Mouse (Mus musculus) kidney, postnatal 0 days (tissue): Measurements from ENCODE around the gene Rusc1. TPM values are rescaled to one million over a fixed set of nuclear protein-coding genes. Genes with fewer than 3 reads are reported as not detected.

ENCODE experiments used
- ATAC-seq: fragments of 200-750 bp; cut with Nextera tagmentation; replicated peaks from 2 replicates; pipeline ENCODE4 v1.8.0; 2017; ENCODE audit warnings: low read depth, moderate number of reproducible peaks, moderate TSS enrichment, moderate library complexity; ENCODE audit not compliant: low FRiP score
- DNase-seq: peaks from one replicate; pipeline ENCODE4 v3.0.0-alpha.2; 2016; ENCODE audit warnings: low spot score
- H3K27ac ChIP-seq: fragments of 300-500 bp; sonication (generic); 2 replicates; pipeline ENCODE4 v1.5.1; 2014; ENCODE audit warnings: mild to moderate bottlenecking
- H3K27me3 ChIP-seq: fragments of 300-500 bp; sonication (generic); 2 replicates; pipeline ENCODE4 v1.6.1; 2014; ENCODE audit warnings: low read length, mixed read lengths; ENCODE audit not compliant: insufficient read depth
- H3K36me3 ChIP-seq: fragments of 300-500 bp; sonication (generic); 2 replicates; pipeline ENCODE4 v1.6.1; 2014; ENCODE audit warnings: low read length, mixed read lengths; ENCODE audit not compliant: insufficient read depth
- H3K4me1 ChIP-seq: fragments of 300-500 bp; sonication (generic); replicated peaks from 2 replicates; pipeline ENCODE4 v1.6.1; 2014; ENCODE audit warnings: antibody characterized with exemption, low read length, mixed read lengths; ENCODE audit not compliant: insufficient read depth
- H3K4me2 ChIP-seq: fragments of 300-500 bp; sonication (generic); 2 replicates; pipeline ENCODE4 v1.6.1; 2014; ENCODE audit warnings: mild to moderate bottlenecking, low read length, moderate library complexity, mixed read lengths
- H3K4me3 ChIP-seq: fragments of 300-500 bp; sonication (generic); replicated peaks from 2 replicates; pipeline ENCODE4 v1.5.1; 2014; ENCODE audit warnings: low read depth, low read length
- H3K9ac ChIP-seq: fragments of 300-500 bp; sonication (generic); 2 replicates; pipeline ENCODE4 v1.6.1; 2014; ENCODE audit warnings: low read depth, low read length
- H3K9me3 ChIP-seq: fragments of 300-500 bp; sonication (generic); replicated peaks from 2 replicates; pipeline ENCODE4 v1.6.1; 2016; ENCODE audit warnings: low read length, inconsistent platforms, mixed read lengths
- CTCF ChIP-seq: IDR thresholded peaks from 2 replicates; pipeline ENCODE4 v1.5.1; 2016; ENCODE audit warnings: antibody characterized with exemption, low read depth, mild to moderate bottlenecking, moderate library complexity
- WGBS: fragments of 180-500 bp; shearing (Covaris S2); extraction: QIAGEN DNeasy Blood & Tissue Kit; methylation state at CpG from one replicate; pipeline ENCODE4 v1.1.7; 2014; 5-methylcytosine and 5-hydroxymethylcytosine counted together
- polyA plus RNA-seq: library from polyadenylated mRNA; unstranded; fragments of >200 nt; fragmentation: Nextera tagmentation; extraction: Ambion mirVana; gene quantifications from 2 replicates; pipeline ENCODE4 v1.2.1, GENCODE M21; 2015

Gene Rusc1
- polyA plus RNA-seq, 1 experiment from 2014 or later = 19.8 TPM

- WGBS = under 1% methylated on average over 19 of the region's 19 CpGs
- Histone ChIP-seq H3K4me2 (peak overlapping the region; percentile 86), H3K4me1 (peaks cover 4% of the 10 kb centered on the region; the same call in 1 of the 2 replicates), H3K36me3 (peaks cover 13% of the 10 kb centered on the region; the same call in 1 of the 2 replicates), H3K27me3 (no peaks in the 10 kb centered on the region), H3K9me3 (no peaks in the 10 kb centered on the region), H3K27ac (0 out of 2 replicates have a peak overlapping the region, but pooled peaks have one; percentile 57), H3K4me3 (peak overlapping the region; percentile 50), H3K9ac (peak overlapping the region; percentile 51)
- ATAC-seq (no peak; the same call in 1 of the 2 replicates), DNase-seq (no peak)
- no peak for TF ChIP-seq CTCF
Measured at GRCm38 (mm10) chr3:89101459-89101811, 8.3 kb upstream of the Rusc1 start.

- Histone ChIP-seq H3K4me1 (peaks cover 4% of the 10 kb centered on the region; the same call in 1 of the 2 replicates), H3K9ac (peak within 1 kb of the TSS; percentile 51), H3K36me3 (peaks cover 13% of the 10 kb centered on the region; the same call in 1 of the 2 replicates), H3K4me3 (peak within 1 kb of the TSS; percentile 50), H3K4me2 (peak within 1 kb of the TSS; percentile 86), H3K27me3 (no peaks in the 10 kb centered on the region), H3K27ac (0 out of 2 replicates have a peak within 1 kb of the TSS, but pooled peaks have one; percentile 57), H3K9me3 (no peaks in the 10 kb centered on the region)
- ATAC-seq = no peak
- DNase-seq = no peak
- no peak for TF ChIP-seq CTCF
- WGBS = 33% methylated on average over 7 of the region's 7 CpGs
Measured at GRCm38 (mm10) chr3:89100811-89101210, 7.7 kb upstream of the Rusc1 start, which contains the start of gene Gm43738. TSS of gene Gm43738 (minus strand) at chr3:89101099.

- TF ChIP-seq CTCF = no peak
- no peak overlapping the region for H3K4me2 ChIP-seq
- H3K4me3 ChIP-seq = no peak overlapping the region
- DNase-seq (no peak), ATAC-seq (no peak)
- no peaks in the 10 kb centered on the region for H3K9me3 ChIP-seq
- H3K36me3 ChIP-seq = peaks cover 15% of the 10 kb centered on the region; the same call in 1 of the 2 replicates
- H3K27me3 ChIP-seq = peaks cover 3% of the 10 kb centered on the region; the same call in 1 of the 2 replicates
- H3K9ac ChIP-seq = no peak overlapping the region
- no peak overlapping the region for H3K27ac ChIP-seq
- 76% methylated on average over 10 of the region's 10 CpGs for WGBS
- H3K4me1 ChIP-seq = peaks cover 11% of the 10 kb centered on the region
Measured at GRCm38 (mm10) chr3:89094021-89094420, 910 bp upstream of the Rusc1 start.

- no peak overlapping the region for H3K27ac ChIP-seq
- 0 out of 2 replicates have a peak overlapping the region, but pooled peaks have one; percentile 40 for H3K9ac ChIP-seq
- peaks cover 12% of the 10 kb centered on the region for H3K4me1 ChIP-seq
- H3K36me3 ChIP-seq = peaks cover 14% of the 10 kb centered on the region; the same call in 1 of the 2 replicates
- peak overlapping the region; percentile 55 for H3K4me2 ChIP-seq
- WGBS = 26% methylated on average over 11 of the region's 11 CpGs
- H3K4me3 ChIP-seq = peak overlapping the region; percentile 29
- DNase-seq (no peak), ATAC-seq (no peak)
- no peaks in the 10 kb centered on the region for H3K9me3 ChIP-seq
- H3K27me3 ChIP-seq = peaks cover 3% of the 10 kb centered on the region; the same call in 1 of the 2 replicates
- no peak for TF ChIP-seq CTCF
Measured at GRCm38 (mm10) chr3:89092509-89093090, 511 bp downstream of the Rusc1 start.

- no peak overlapping the region for H3K27ac ChIP-seq
- no peak for ATAC-seq
- H3K4me3 ChIP-seq = peak overlapping the region; percentile 64
- H3K36me3 ChIP-seq = peaks cover 8% of the 10 kb centered on the region; the same call in 1 of the 2 replicates
- H3K4me1 ChIP-seq = peaks cover 12% of the 10 kb centered on the region
- H3K9ac ChIP-seq = peak overlapping the region; percentile 69; the same call in 1 of the 2 replicates
- no peak for TF ChIP-seq CTCF
- H3K27me3 ChIP-seq = peaks cover 3% of the 10 kb centered on the region; the same call in 1 of the 2 replicates
- 13% methylated on average over 20 of the region's 20 CpGs for WGBS
- DNase-seq = no peak
- H3K4me2 ChIP-seq = peak overlapping the region; percentile 100
- H3K9me3 ChIP-seq = no peaks in the 10 kb centered on the region
Measured at GRCm38 (mm10) chr3:89091811-89092508, 1.2 kb downstream of the Rusc1 start.
